Mouse (Mus musculus) gastrocnemius, postnatal 4 days (tissue): ENCODE measurements at regions not wholly inside any gene's neighbourhood (a gene's known extent, or its start where the extent isn't known, plus 50 kb on each side); places are given as distances from the start of the nearest gene placed in this dataset.
"Not testable (repeated sequence)": the region's sequence is repeated elsewhere in the genome, so short reads cannot be mapped to it uniquely, and the experiment has no call there.

Experiments used
- DNase-seq, 2 experiments: peaks; one replicate each; pipeline ENCODE4 v3.0.0; 2021 to 2022; ENCODE audit warnings: low spot score in 2 of 2, mixed read lengths in 2 of 2

GRCm38 (mm10) chr6:6295551-6295950, 78.6 kb upstream of the Slc25a13 start:
- not testable (repeated sequence) for DNase-seq

DNA sequence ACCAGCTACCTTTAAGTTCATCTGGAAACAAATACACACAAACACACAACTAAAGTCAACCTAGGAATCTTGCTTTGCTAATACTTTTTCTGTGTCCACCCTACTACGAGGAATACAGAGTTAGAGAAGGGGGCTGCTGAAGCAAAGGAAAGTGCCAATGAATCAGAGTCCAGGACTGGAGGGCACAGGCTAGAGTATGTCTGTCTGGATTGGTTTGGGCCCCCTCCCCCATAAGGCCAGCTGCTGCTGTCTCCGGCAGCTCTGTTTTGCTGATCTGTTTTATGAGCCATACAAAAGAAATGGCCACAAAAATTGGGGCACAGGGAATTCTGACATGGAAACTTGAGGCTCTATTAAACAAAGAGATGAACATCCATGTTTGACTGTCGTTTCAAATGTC, 74.8 kb upstream of the Slc25a13 start:
- no peak for DNase-seq

DNA sequence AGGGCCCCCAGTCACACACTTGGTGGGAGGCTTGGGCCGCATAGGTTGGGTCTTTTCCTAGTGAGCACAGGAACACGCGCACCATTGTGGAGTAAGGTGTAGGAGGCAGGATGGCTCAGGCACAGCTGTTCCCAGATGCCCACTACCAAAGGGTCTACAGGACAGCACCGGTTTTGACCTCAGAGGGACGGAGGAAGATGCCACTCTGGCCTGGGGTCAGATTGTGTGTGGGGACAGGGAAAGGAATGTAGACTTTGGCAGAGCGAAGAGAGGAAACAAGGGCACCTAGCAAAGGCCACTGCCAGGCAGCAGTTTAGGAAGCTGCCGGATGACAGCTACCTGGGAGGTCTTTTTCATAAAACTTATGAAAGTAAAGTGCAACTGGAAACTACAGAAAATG, 73.5 kb upstream of the Slc25a13 start:
- no peak for DNase-seq

DNA sequence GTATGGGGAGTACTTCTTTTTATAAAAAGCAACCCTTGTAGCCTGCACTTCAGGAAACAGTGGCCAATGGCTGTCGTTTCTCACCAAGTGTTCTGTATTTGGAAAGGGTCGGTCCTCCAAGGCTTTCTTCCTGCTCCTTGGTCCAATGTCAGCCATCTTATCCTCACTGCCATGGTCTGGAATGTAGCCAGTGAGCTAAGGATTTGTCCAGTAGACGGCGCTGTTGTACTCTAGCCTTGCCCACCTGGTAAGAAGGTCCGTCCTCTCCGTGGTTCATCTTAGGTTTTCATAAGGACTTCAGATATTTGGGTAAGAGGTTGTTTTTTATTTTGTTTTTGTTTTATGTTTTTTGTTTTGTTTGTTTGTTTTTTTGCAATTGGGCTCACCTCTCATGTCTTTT, 72.8 kb upstream of the Slc25a13 start:
- peak in 1 of 2 experiments; percentile 14 for DNase-seq

DNA sequence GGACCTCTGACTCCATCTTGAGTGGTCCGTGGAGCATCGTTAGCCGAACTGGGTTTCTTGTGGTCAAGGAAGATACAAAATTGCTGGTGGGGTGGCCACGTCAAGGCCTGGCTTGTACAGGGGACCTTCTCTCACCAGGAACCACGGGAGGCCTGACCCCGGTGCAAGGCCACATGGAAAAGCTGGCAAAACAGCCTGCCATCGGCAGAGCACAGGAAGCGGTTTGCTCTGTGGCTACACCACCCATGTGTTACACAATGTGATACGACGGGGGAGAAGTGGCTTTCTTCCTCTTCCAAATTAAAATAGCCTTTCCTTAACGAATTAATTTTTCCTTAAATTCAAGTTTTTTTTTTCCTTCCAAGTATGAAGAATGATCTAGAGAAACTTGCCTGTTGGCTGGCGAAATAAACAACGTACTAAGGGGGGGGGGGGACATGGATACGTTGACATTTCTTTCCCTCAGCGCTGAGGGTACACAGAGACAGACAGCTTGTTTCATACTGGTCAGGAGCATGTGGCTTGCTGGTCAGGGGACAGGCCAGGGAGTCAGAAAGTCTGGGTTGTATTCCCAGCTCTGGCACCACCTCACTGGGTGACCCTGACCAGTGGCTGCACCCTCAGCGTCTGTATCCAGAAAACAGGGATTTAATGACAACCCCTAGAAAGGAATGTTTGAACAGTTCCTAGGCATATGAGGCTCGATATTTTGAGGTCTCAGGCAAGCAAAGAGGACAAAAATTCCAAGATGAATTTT, 64.0 kb upstream of the Slc25a13 start:
- no peak for DNase-seq

DNA sequence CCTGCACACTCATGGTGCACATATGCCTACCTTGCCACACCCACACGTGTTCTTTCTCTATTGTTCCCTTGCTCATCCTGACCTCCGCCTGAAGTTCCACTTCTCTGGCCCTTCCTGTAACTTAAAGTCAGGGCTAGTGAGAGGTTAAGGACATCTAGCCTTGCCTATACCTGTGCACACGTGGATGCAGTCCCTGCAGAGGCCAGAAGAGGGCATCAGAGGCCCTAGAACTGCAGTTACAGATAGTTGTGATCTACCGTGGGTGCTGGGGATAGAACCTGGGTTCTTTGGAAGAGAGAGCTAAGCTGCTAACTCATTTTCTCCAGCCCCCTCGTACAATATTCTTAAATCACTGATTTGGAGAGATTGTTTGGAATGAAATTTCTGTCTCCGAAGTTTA, 62.7 kb upstream of the Slc25a13 start:
- DNase-seq = no peak

DNA sequence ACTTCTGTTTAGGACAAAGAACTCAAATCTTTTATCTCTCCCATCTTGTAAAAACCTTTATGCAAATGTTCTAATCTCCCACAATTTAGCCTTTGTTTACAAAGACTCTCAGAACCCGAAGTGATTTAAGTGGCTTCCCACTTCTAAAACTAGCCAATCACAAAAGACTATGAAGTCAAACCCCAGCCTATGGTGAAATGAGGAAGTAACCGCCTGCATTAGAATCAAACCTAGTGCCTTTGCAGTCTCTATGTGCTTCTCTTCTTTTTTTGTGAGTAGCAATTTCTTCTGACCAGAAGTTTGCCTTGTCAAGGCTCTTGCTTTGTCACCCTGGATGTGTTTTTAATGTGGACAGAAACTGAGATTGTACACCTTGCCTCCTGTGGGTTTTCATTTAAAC, 53.6 kb upstream of the Slc25a13 start:
- DNase-seq = no peak
